Mouse (Mus musculus) heart, postnatal 25 days (tissue): ENCODE measurements at regions not wholly inside any gene's neighbourhood (a gene's known extent, or its start where the extent isn't known, plus 50 kb on each side); places are given as distances from the start of the nearest gene placed in this dataset.
"Not testable (repeated sequence)": the region's sequence is repeated elsewhere in the genome, so short reads cannot be mapped to it uniquely, and the experiment has no call there.

ENCODE experiments used
- DNase-seq: peaks from one replicate; pipeline ENCODE4 v3.0.0; 2022; ENCODE audit warnings: low spot score
- intact Hi-C: fragments of 180-260 bp; cut with DNase I; formaldehyde crosslinking; loops from one replicate; pipeline ENCODE4 v1.15.1; 2025

GRCm38 (mm10) chr13:16464823-16465222, 453.2 kb downstream of the Inhba start:
- intact Hi-C loops: no loop called here
- DNase-seq: no peak

- intact Hi-C loops: no loop called here
Observed at GRCm38 (mm10) chr13:16465317-16465716, 453.7 kb downstream of the Inhba start.

GRCm38 (mm10) chr13:16465812-16466211, 454.2 kb downstream of the Inhba start:
- no peak for DNase-seq
- intact Hi-C loops: no loop called here

More at GRCm38 (mm10) chr13:16465317-16465716, 453.7 kb downstream of the Inhba start:
- no peak for DNase-seq

- intact Hi-C loops: no loop called here
- no peak for DNase-seq
Observed at GRCm38 (mm10) chr13:16476515-16476914, 464.9 kb downstream of the Inhba start.

GRCm38 (mm10) chr13:16487292-16487691, 475.6 kb downstream of the Inhba start:
- DNase-seq: no peak
- intact Hi-C loops: no loop called here

GRCm38 (mm10) chr13:16490680-16491079, 479.0 kb downstream of the Inhba start:
- DNase-seq, intact Hi-C loops: not testable (repeated sequence)

GRCm38 (mm10) chr13:16498052-16498451, 486.4 kb downstream of the Inhba start:
- intact Hi-C loops: no loop called here
- no peak for DNase-seq

- no peak for DNase-seq
- intact Hi-C loops: no loop called here
Observed at GRCm38 (mm10) chr13:16512876-16513275, 501.2 kb downstream of the Inhba start.

GRCm38 (mm10) chr13:16515195-16515594, 503.5 kb downstream of the Inhba start:
- intact Hi-C loops: no loop called here
- no peak for DNase-seq

GRCm38 (mm10) chr13:16529036-16529435, 517.4 kb downstream of the Inhba start:
- intact Hi-C loops: no loop called here
- no peak for DNase-seq

GRCm38 (mm10) chr13:16543771-16544170, 532.1 kb downstream of the Inhba start:
- intact Hi-C loops: no loop called here
- no peak for DNase-seq

GRCm38 (mm10) chr13:16550060-16550459, 538.4 kb downstream of the Inhba start:
- no peak for DNase-seq
- intact Hi-C loops: no loop called here

GRCm38 (mm10) chr13:16564988-16565387, 553.3 kb downstream of the Inhba start:
- no peak for DNase-seq
- intact Hi-C loops: no loop called here

GRCm38 (mm10) chr13:16574069-16574468, 562.4 kb downstream of the Inhba start:
- intact Hi-C loops: no loop called here

GRCm38 (mm10) chr13:16586286-16586685, 574.6 kb downstream of the Inhba start:
- DNase-seq: no peak
- intact Hi-C loops: no loop called here

More at GRCm38 (mm10) chr13:16574069-16574468, 562.4 kb downstream of the Inhba start:
- no peak for DNase-seq

GRCm38 (mm10) chr13:16619755-16620154, 608.1 kb downstream of the Inhba start:
- intact Hi-C loops: no loop called here
- DNase-seq: no peak

- intact Hi-C loops: no loop called here
- no peak for DNase-seq
Observed at GRCm38 (mm10) chr13:16626584-16626983, 614.9 kb downstream of the Inhba start.

- intact Hi-C loops: no loop called here
Observed at GRCm38 (mm10) chr13:16633445-16634092, 621.9 kb downstream of the Inhba start.

GRCm38 (mm10) chr13:16636251-16636650, 624.6 kb downstream of the Inhba start:
- intact Hi-C loops: no loop called here
- DNase-seq: no peak

More at GRCm38 (mm10) chr13:16633445-16634092, 621.9 kb downstream of the Inhba start:
- DNase-seq: no peak

GRCm38 (mm10) chr13:16641611-16642449, 630.2 kb downstream of the Inhba start:
- no peak for DNase-seq
- intact Hi-C loops: no loop called here

- DNase-seq: no peak
- intact Hi-C loops: no loop called here
Observed at GRCm38 (mm10) chr13:16642450-16642994, 630.9 kb downstream of the Inhba start.
